7 mouse cellular contexts compared by ENCODE assay signal in the genomic region with DNA sequence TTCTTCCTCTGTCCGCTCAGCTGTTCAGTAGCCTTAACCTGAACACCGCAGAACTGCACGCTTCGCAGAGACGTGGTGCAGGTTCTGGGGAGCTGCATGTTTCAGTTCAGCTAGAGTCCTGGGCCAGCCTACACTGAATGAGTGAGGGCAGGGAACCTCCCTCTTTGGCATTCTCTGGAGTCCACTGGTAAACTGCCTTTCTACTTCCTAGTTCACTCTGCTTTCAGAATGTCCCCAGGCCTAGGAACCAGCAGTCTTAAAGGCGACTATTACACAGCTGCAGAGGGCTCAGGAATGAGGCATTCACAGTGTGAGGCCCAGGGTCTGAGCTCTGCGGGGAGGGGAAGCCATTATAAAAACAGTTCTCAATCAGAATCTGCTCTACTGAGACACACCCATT. TPM values are rescaled to one million over a fixed set of nuclear protein-coding genes. Genes with fewer than 3 reads are reported as not detected.
A peak's percentile ranks its signal among the peaks of the same experiment; 100 is the strongest.
DNase-seq lines count a peak whose midpoint lies in the region; ATAC-seq lines count a peak whose summit lies in the region.

No protein-coding gene starts in this region.

- no peak for DNase-seq in kidney, adult 11 months
- peak; percentile 56 for DNase-seq in ZHBTc4 (ENCODE audit: low read depth, low spot score)
- no peak for DNase-seq in adrenal gland, adult 18-20 months (ENCODE audit: low spot score in 2 of 2)
- no peak for DNase-seq in left cerebral cortex, adult 9 months (ENCODE audit: low spot score in 2 of 2)

- H3K9me3 ChIP-seq in kidney, embryonic 14.5 days (ENCODE audit: control insufficient read depth, low read length), result no peaks in the 10 kb centered on the region
- H3K9me3 ChIP-seq in embryonic facial prominence, embryonic 13.5 days, result no peaks in the 10 kb centered on the region
- no peaks in the 10 kb centered on the region for H3K9me3 ChIP-seq in limb, embryonic 12.5 days

- 63% methylated on average over 7 of the region's 7 CpGs for WGBS in kidney, embryonic 14.5 days
- 63% methylated on average over 7 of the region's 7 CpGs for WGBS in embryonic facial prominence, embryonic 13.5 days
- 61% methylated on average over 7 of the region's 7 CpGs for WGBS in limb, embryonic 12.5 days

- ATAC-seq in kidney, embryonic 14.5 days (ENCODE audit: low FRiP score, low TSS enrichment), result peak; percentile 33; the same call in 1 of the 2 replicates
- ATAC-seq in embryonic facial prominence, embryonic 13.5 days (ENCODE audit: insufficient number of reproducible peaks, insufficient read depth, low FRiP score, low TSS enrichment, low read depth), result no peak
- ATAC-seq in limb, embryonic 12.5 days (ENCODE audit: insufficient number of reproducible peaks, insufficient read depth, low FRiP score, low TSS enrichment, low read depth), result no peak; the same call in 1 of the 2 replicates

- H3K36me3 ChIP-seq in kidney, embryonic 14.5 days (ENCODE audit: control insufficient read depth, insufficient read depth, low read length), result 0 out of 2 replicates have a peak, but pooled peaks cover 7% of the 10 kb centered on the region
- H3K36me3 ChIP-seq in embryonic facial prominence, embryonic 13.5 days, result peaks cover 14% of the 10 kb centered on the region
- 0 out of 2 replicates have a peak, but pooled peaks cover 19% of the 10 kb centered on the region for H3K36me3 ChIP-seq in limb, embryonic 12.5 days

- no peak overlapping the region for H3K4me2 ChIP-seq in kidney, embryonic 14.5 days (replicated peaks; ENCODE audit: low read depth, low read length)
- H3K4me2 ChIP-seq in embryonic facial prominence, embryonic 13.5 days, result no peak overlapping the region
- no peak overlapping the region for H3K4me2 ChIP-seq in limb, embryonic 12.5 days

- H3K4me3 ChIP-seq in kidney, embryonic 14.5 days (ENCODE audit: low read length), result no peak overlapping the region
- H3K4me3 ChIP-seq in embryonic facial prominence, embryonic 13.5 days, result no peak overlapping the region
- H3K4me3 ChIP-seq in limb, embryonic 12.5 days (replicated peaks), result no peak overlapping the region

- 0 out of 2 replicates have a peak overlapping the region, but pooled peaks have one; percentile 0 for H3K9ac ChIP-seq in kidney, embryonic 14.5 days (ENCODE audit: low read depth, low read length)
- H3K9ac ChIP-seq in embryonic facial prominence, embryonic 13.5 days, result no peak overlapping the region
- no peak overlapping the region for H3K9ac ChIP-seq in limb, embryonic 12.5 days (replicated peaks)

- H3K4me1 ChIP-seq in kidney, embryonic 14.5 days (ENCODE audit: control insufficient read depth, insufficient read depth, low read length), result peaks cover 21% of the 10 kb centered on the region
- peaks cover 29% of the 10 kb centered on the region for H3K4me1 ChIP-seq in embryonic facial prominence, embryonic 13.5 days
- H3K4me1 ChIP-seq in limb, embryonic 12.5 days (replicated peaks), result peaks cover 25% of the 10 kb centered on the region

- H3K27me3 ChIP-seq in kidney, embryonic 14.5 days (ENCODE audit: control insufficient read depth, insufficient read depth, low read length), result no peaks in the 10 kb centered on the region
- H3K27me3 ChIP-seq in embryonic facial prominence, embryonic 13.5 days, result no peaks in the 10 kb centered on the region
- H3K27me3 ChIP-seq in limb, embryonic 12.5 days, result no peaks in the 10 kb centered on the region

- peak overlapping the region; percentile 12; the same call in 1 of the 2 replicates for H3K27ac ChIP-seq in kidney, embryonic 14.5 days (ENCODE audit: low read depth, low read length)
- H3K27ac ChIP-seq in embryonic facial prominence, embryonic 13.5 days, result peak overlapping the region; percentile 48
- H3K27ac ChIP-seq in limb, embryonic 12.5 days, result peak overlapping the region; percentile 75

RNA-seq across cellular contexts. Expression of gene Zfp36l2, which starts 15.6 kb away (rescaled TPM):
- 22.5 and 24.3 TPM in 2 replicates for polyA plus RNA-seq in kidney, embryonic 14.5 days (2014; fragmentation: Nextera tagmentation; extraction: Ambion mirVana)
- 20.8 and 21.3 TPM in 2 replicates for polyA plus RNA-seq in embryonic facial prominence, embryonic 13.5 days (2015; fragmentation: Nextera tagmentation; extraction: Ambion mirVana)
- polyA plus RNA-seq in limb, embryonic 12.5 days (2016; fragmentation: Nextera tagmentation; extraction: Ambion mirVana), result 27.9 and 32.7 TPM in 2 replicates
- total RNA-seq in adrenal gland, adult 18-20 months (2021), result 10 to 100 TPM; 51.2 to 89.3 TPM

Comparison
In these comparisons a context has a peak if more than half of its experiments do, and no peak if none do; other contexts are left out.
1. H3K27ac ChIP-seq: peak in every context shown above with its lines; median percentile 75 in limb, embryonic 12.5 days; 48 in embryonic facial prominence, embryonic 13.5 days; 12 in kidney, embryonic 14.5 days.